Mouse (Mus musculus) CH12.LX (cell line): ENCODE results near the gene Nkd1.

Experiments used
- BHLHE40 ChIP-seq: IDR thresholded peaks from 2 replicates; pipeline ENCODE4 v1.6.1; 2011; ENCODE audit warnings: mild to moderate bottlenecking, low read depth, low read length, improper control_type of control experiment
- CTCF ChIP-seq, 2 experiments: IDR thresholded peaks in 1 of 2; conservative IDR thresholded peaks in 1 of 2; 2 replicates each; pipeline ENCODE4 v1.5.1; 2011 to 2012; ENCODE audit warnings: low read depth in 2 of 2, low read length in 2 of 2, improper control_type of control experiment in 1 of 2, inconsistent platforms in 1 of 2, mild to moderate bottlenecking in 1 of 2, moderate library complexity in 1 of 2
- E2F4 ChIP-seq: IDR thresholded peaks from 2 replicates; pipeline ENCODE4 v1.6.1; 2011; ENCODE audit warnings: low read depth, low read length, improper control_type of control experiment; ENCODE audit not compliant: insufficient replicate concordance
- EP300 ChIP-seq: IDR thresholded peaks from 2 replicates; pipeline ENCODE4 v1.6.1; 2011; ENCODE audit warnings: low read length, improper control_type of control experiment
- JUND ChIP-seq: conservative IDR thresholded peaks from 2 replicates; pipeline ENCODE4 v1.6.1; 2011; ENCODE audit warnings: low read depth, low read length, improper control_type of control experiment
- MAFK ChIP-seq: IDR thresholded peaks from 2 replicates; pipeline ENCODE4 v1.6.1; 2011; ENCODE audit warnings: low read length, improper control_type of control experiment; ENCODE audit not compliant: insufficient replicate concordance
- MAX ChIP-seq: IDR thresholded peaks from 2 replicates; pipeline ENCODE4 v1.6.1; 2011; ENCODE audit warnings: low read length, improper control_type of control experiment
- MEF2A ChIP-seq: IDR thresholded peaks from 2 replicates; pipeline ENCODE4 v1.6.1; 2014; ENCODE audit warnings: low read depth, mild to moderate bottlenecking, inconsistent platforms, low read length, improper control_type of control experiment, borderline replicate concordance
- POLR2A ChIP-seq: IDR thresholded peaks from 2 replicates; pipeline ENCODE4 v1.6.1; 2011; ENCODE audit warnings: low read depth, mild to moderate bottlenecking, improper control_type of control experiment, low read length
- ZKSCAN1 ChIP-seq: IDR thresholded peaks from 2 replicates; pipeline ENCODE4 v1.6.1; 2012; ENCODE audit warnings: low read depth, inconsistent platforms, low read length, improper control_type of control experiment, borderline replicate concordance
- ZMIZ1 ChIP-seq: IDR thresholded peaks from 2 replicates; pipeline ENCODE4 v1.6.1; 2012; ENCODE audit warnings: low read depth, mild to moderate bottlenecking, inconsistent platforms, low read length, improper control_type of control experiment
- ZNF384 ChIP-seq: IDR thresholded peaks from 2 replicates; pipeline ENCODE4 v1.6.1; 2012; ENCODE audit warnings: low read depth, low read length, improper control_type of control experiment, inconsistent platforms

DNA sequence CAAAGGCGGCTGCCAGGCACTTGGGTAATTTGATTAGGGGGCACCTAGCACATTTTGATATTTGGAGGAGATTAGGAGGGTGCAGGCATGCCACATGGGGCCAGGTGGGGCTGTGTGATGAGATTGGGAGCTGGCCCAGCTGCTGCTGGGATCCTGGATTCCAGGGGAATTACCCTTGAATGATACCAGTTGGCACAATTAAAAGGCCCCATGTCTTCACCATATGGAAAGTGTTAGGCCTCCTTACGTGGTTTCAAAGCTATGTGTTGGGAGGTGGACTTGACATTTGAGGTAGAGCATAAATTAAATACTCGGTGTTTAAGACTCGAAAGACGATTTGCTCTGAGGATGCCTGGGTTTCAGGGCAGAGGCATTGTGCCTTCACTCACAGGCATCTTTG lies 5.1 kb downstream of the Nkd1 start:
- TF ChIP-seq EP300 (no peak), CTCF (conservative IDR thresholded peaks at IDR 0.05 in 1 of 2, IDR thresholded peaks at IDR 0.05 in 1 of 2; ENCODE audit: low read depth in 2 of 2, low read length in 2 of 2) (no peak), MAFK (no peak), ZKSCAN1 (no peak), ZNF384 (no peak), BHLHE40 (no peak), E2F4 (no peak), MEF2A (no peak), MAX (no peak), POLR2A (no peak), ZMIZ1 (no peak), JUND (no peak)
